Mouse (Mus musculus) lung, adult 2 months (tissue): ENCODE measurements around the gene Il1rap.

Source experiments
- CTCF ChIP-seq: fragments of 200-500 bp; IDR thresholded peaks from 2 replicates; pipeline ENCODE4 v1.5.1; 2011; ENCODE audit warnings: mild to moderate bottlenecking, low read length, control low read depth; ENCODE audit not compliant: insufficient read depth
- POLR2A ChIP-seq: fragments of 200-500 bp; IDR thresholded peaks from 2 replicates; pipeline ENCODE4 v1.6.1; 2011; ENCODE audit warnings: low read depth, mild to moderate bottlenecking, control low read depth, low read length, borderline replicate concordance; ENCODE audit errors: extremely low read depth

GRCm38 (mm10) chr16:26596440-26596839 lies 14.9 kb downstream of the Il1rap start:
- TF ChIP-seq CTCF (no peak), POLR2A (no peak)
